Mouse (Mus musculus) CH12.LX (cell line): ENCODE measurements at regions not wholly inside any gene's neighbourhood (a gene's known extent, or its start where the extent isn't known, plus 50 kb on each side); places are given as distances from the start of the nearest gene placed in this dataset.

Experiments used
- DNase-seq: peaks from one replicate; pipeline ENCODE4 v3.0.0-alpha.2; 2013; ENCODE audit errors: extremely low read depth
- H3K27ac ChIP-seq: 2 replicates; pipeline ENCODE4 v1.5.1; 2012; ENCODE audit warnings: low read depth, mild to moderate bottlenecking, control low read depth, moderate library complexity; ENCODE audit not compliant: insufficient read depth
- H3K27me3 ChIP-seq: replicated peaks from 2 replicates; pipeline ENCODE3; 2012; ENCODE audit warnings: inconsistent platforms
- H3K36me3 ChIP-seq, 2 experiments: replicated peaks in 1 of 2; 2 replicates each; pipeline versions ENCODE3 to v1.6.1; 2012; ENCODE audit warnings: inconsistent platforms in 1 of 2, low read length in 1 of 2, mild to moderate bottlenecking in 1 of 2, mixed read lengths in 1 of 2, moderate library complexity in 1 of 2; ENCODE audit not compliant: control insufficient read depth in 1 of 2, insufficient read depth in 1 of 2
- H3K4me1 ChIP-seq, 2 experiments: 2 replicates each; pipeline ENCODE4 v1.6.1; 2012; ENCODE audit warnings: inconsistent platforms in 1 of 2, moderate library complexity in 1 of 2; ENCODE audit not compliant: insufficient read depth in 2 of 2, control insufficient read depth in 1 of 2
- H3K4me2 ChIP-seq: 2 replicates; pipeline ENCODE4 v1.6.1; 2012; ENCODE audit warnings: low read depth, mild to moderate bottlenecking, control low read depth; ENCODE audit not compliant: poor library complexity, insufficient read depth, severe bottlenecking
- H3K4me3 ChIP-seq, 3 experiments: fragments of 150-350 bp in 1 of 3; sonication (generic) in 1 of 3; replicated peaks in 1 of 3; 2 replicates each; pipeline versions ENCODE3 to v1.5.1; 2011 to 2012; ENCODE audit warnings: low read depth in 2 of 3, low read length in 2 of 3, mild to moderate bottlenecking in 2 of 3, moderate library complexity in 2 of 3, control low read depth in 1 of 3, improper control_type of control experiment in 1 of 3, inconsistent platforms in 1 of 3, mixed read lengths in 1 of 3; ENCODE audit not compliant: poor library complexity in 1 of 3
- H3K79me2 ChIP-seq: replicated peaks from 2 replicates; pipeline ENCODE4 v1.6.1; 2012; ENCODE audit warnings: mild to moderate bottlenecking, moderate library complexity; ENCODE audit not compliant: control insufficient read depth, poor library complexity, insufficient read depth, severe bottlenecking; ENCODE audit errors: extremely low read depth
- H3K9ac ChIP-seq: 2 replicates; pipeline ENCODE4 v1.6.1; 2012; ENCODE audit warnings: low read depth, mild to moderate bottlenecking, control low read depth, moderate library complexity; ENCODE audit not compliant: insufficient read depth
- H3K9me3 ChIP-seq: replicated peaks from 2 replicates; pipeline ENCODE3; 2012; ENCODE audit warnings: low read length, inconsistent platforms, mixed read lengths
- BHLHE40 ChIP-seq: IDR thresholded peaks from 2 replicates; pipeline ENCODE4 v1.6.1; 2011; ENCODE audit warnings: mild to moderate bottlenecking, low read depth, low read length, improper control_type of control experiment
- CHD1 ChIP-seq: IDR thresholded peaks from 2 replicates; pipeline ENCODE4 v1.6.1; 2012; ENCODE audit warnings: low read depth, low read length, improper control_type of control experiment, inconsistent platforms
- CTCF ChIP-seq, 2 experiments: IDR thresholded peaks in 1 of 2; conservative IDR thresholded peaks in 1 of 2; 2 replicates each; pipeline ENCODE4 v1.5.1; 2011 to 2012; ENCODE audit warnings: low read depth in 2 of 2, low read length in 2 of 2, improper control_type of control experiment in 1 of 2, inconsistent platforms in 1 of 2, mild to moderate bottlenecking in 1 of 2, moderate library complexity in 1 of 2
- GABPA ChIP-seq: IDR thresholded peaks from 2 replicates; pipeline ENCODE4 v1.6.1; 2012; ENCODE audit warnings: low read depth, low read length, improper control_type of control experiment, inconsistent platforms; ENCODE audit not compliant: insufficient replicate concordance
- HCFC1 ChIP-seq: IDR thresholded peaks from 2 replicates; pipeline ENCODE4 v1.6.1; 2012; ENCODE audit warnings: low read depth, mild to moderate bottlenecking, inconsistent platforms, low read length, improper control_type of control experiment
- IRF4 ChIP-seq: IDR thresholded peaks from 2 replicates; pipeline ENCODE4 v1.6.1; 2014; ENCODE audit warnings: low read depth, mild to moderate bottlenecking, inconsistent platforms, low read length, improper control_type of control experiment
- JUND ChIP-seq: conservative IDR thresholded peaks from 2 replicates; pipeline ENCODE4 v1.6.1; 2011; ENCODE audit warnings: low read depth, low read length, improper control_type of control experiment
- KAT2A ChIP-seq: IDR thresholded peaks from 2 replicates; pipeline ENCODE4 v1.6.1; 2012; ENCODE audit warnings: low read length, improper control_type of control experiment, inconsistent platforms; ENCODE audit not compliant: insufficient replicate concordance
- MAFK ChIP-seq: IDR thresholded peaks from 2 replicates; pipeline ENCODE4 v1.6.1; 2011; ENCODE audit warnings: low read length, improper control_type of control experiment; ENCODE audit not compliant: insufficient replicate concordance
- MAZ ChIP-seq: IDR thresholded peaks from 2 replicates; pipeline ENCODE4 v1.6.1; 2012; ENCODE audit warnings: low read depth, mild to moderate bottlenecking, inconsistent platforms, low read length, improper control_type of control experiment, moderate library complexity
- MXI1 ChIP-seq: IDR thresholded peaks from 2 replicates; pipeline ENCODE4 v1.6.1; 2011; ENCODE audit warnings: mild to moderate bottlenecking, low read depth, low read length, improper control_type of control experiment
- NELFE ChIP-seq: IDR thresholded peaks from 2 replicates; pipeline ENCODE4 v1.6.1; 2011; ENCODE audit warnings: low read depth, low read length, improper control_type of control experiment
- NRF1 ChIP-seq: IDR thresholded peaks from 2 replicates; pipeline ENCODE4 v1.6.1; 2014; ENCODE audit warnings: low read depth, mild to moderate bottlenecking, inconsistent platforms, low read length, improper control_type of control experiment, moderate library complexity
- POLR2A ChIP-seq: IDR thresholded peaks from 2 replicates; pipeline ENCODE4 v1.6.1; 2011; ENCODE audit warnings: low read depth, mild to moderate bottlenecking, improper control_type of control experiment, low read length
- RCOR1 ChIP-seq: conservative IDR thresholded peaks from 2 replicates; pipeline ENCODE4 v1.6.1; 2012; ENCODE audit warnings: low read depth, mild to moderate bottlenecking, inconsistent platforms, low read length, improper control_type of control experiment
- SMC3 ChIP-seq: IDR thresholded peaks from 2 replicates; pipeline ENCODE4 v1.6.1; 2011; ENCODE audit warnings: low read depth, low read length, improper control_type of control experiment
- TBP ChIP-seq: conservative IDR thresholded peaks from 2 replicates; pipeline ENCODE4 v1.6.1; 2011; ENCODE audit warnings: low read depth, low read length, improper control_type of control experiment
- ZNF384 ChIP-seq: IDR thresholded peaks from 2 replicates; pipeline ENCODE4 v1.6.1; 2012; ENCODE audit warnings: low read depth, low read length, improper control_type of control experiment, inconsistent platforms
- dilution Hi-C: fragments of 300-500 bp; cut with MboI; formaldehyde crosslinking; loops from 2 replicates; pipeline ENCODE4 v1.14.3; 2020; ENCODE audit warnings: low sequenced_read_pairs; ENCODE audit not compliant: extremely low pct_unique_long_range_greater_than_20kb, extremely low pct_ligation_motif_present
- in situ Hi-C: fragments of 300-500 bp; cut with MboI; formaldehyde crosslinking; loops from 3 replicates; pipeline ENCODE4 v1.14.3; 2019; ENCODE audit warnings: low sequenced_read_pairs, low pct_ligation_motif_present, low pct_unique_long_range_greater_than_20kb, mixed read lengths

DNA sequence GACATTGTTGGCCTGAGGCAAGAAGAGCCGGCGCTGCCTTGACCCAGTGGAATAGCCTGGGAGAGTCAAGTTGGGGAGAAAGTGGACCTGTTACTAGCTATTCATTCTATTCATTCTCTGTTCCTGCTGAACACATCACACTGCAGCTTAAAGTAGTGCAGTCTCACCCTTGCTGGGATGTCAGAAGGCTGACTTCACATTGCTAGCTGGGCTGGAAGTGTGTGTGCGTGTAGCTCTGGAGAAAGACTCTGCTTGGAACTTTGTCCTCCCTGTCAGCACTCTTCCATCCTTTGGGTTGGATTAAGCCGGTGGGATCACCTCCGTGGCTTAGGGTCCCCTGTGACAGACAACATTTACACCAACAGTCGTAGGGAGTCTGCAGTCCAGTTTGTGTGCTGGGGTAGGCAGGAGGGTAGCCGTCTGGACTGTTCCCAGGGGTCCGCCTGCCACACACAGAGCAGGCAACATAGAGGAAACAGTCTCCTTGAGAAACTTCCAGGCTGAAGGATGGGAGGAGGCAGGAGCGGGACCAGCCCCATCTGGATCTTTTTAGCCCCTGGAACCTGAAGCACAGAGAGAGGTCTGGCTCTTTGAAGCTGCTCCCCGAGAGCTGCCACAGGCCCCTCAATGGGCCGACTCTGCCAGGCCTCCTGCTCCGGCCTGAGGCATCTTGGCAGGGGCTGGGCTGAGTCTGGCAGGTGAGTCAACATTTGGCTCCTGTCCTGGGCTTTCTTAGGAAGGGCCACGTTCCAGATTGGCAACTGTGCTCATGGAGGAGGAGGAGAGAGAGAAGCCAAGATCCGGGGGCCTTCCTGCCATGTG is 167.8 kb downstream of the Shq1 start:
- in situ Hi-C loops, result no loop called here
- no peaks in the 10 kb centered on the region for H3K79me2 ChIP-seq
- no peak overlapping the region for H3K9ac ChIP-seq
- H3K4me3 ChIP-seq, result no peak overlapping the region
- no peak for DNase-seq
- H3K4me1 ChIP-seq, result peaks cover 0 to 12% of the 10 kb centered on the region in 2 experiments; a peak in 2 of 4 replicates
- dilution Hi-C loops, result no loop called here
- no peak for TF ChIP-seq IRF4
- H3K27me3 ChIP-seq, result no peaks in the 10 kb centered on the region
- H3K36me3 ChIP-seq, result no peaks in the 10 kb centered on the region
- no peak overlapping the region for H3K27ac ChIP-seq
- peaks cover 2% of the 10 kb centered on the region for H3K9me3 ChIP-seq
- H3K4me2 ChIP-seq, result no peak overlapping the region

DNA sequence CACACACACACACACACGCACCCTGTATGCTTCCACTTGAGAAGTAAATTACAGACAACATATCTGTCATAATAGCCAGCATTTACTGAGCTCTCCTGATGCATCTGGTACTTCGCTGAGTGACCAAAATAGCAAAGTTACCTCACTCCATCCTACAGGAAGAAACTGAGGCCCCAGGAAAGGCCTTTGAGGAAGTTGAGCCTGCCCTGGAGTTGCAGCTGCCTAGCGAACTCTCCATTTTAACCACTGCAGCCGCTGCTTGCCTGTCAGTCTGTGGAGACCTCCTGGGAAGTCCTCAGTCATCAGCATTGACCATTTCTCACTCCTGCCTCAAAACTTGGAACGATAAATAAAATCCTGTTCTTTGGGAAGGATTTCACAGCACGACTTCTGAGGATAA is 168.8 kb downstream of the Shq1 start:
- Histone ChIP-seq H3K27me3 (no peaks in the 10 kb centered on the region), H3K4me2 (no peak overlapping the region), H3K27ac (no peak overlapping the region), H3K4me1 (peaks cover 0 to 12% of the 10 kb centered on the region in 2 experiments; a peak in 2 of 4 replicates), H3K36me3 (no peaks in the 10 kb centered on the region), H3K4me3 (no peak overlapping the region), H3K79me2 (no peaks in the 10 kb centered on the region), H3K9ac (no peak overlapping the region), H3K9me3 (peaks cover 2% of the 10 kb centered on the region)
- no peak for DNase-seq
- dilution Hi-C loops (no loop called here), in situ Hi-C loops (no loop called here)
- no peak for TF ChIP-seq JUND
- TF ChIP-seq ZNF384, result no peak
- no peak for TF ChIP-seq POLR2A
- no peak for TF ChIP-seq MAFK
- TF ChIP-seq CHD1, result no peak
- TF ChIP-seq TBP, result no peak
- TF ChIP-seq BHLHE40, result no peak
- no peak for TF ChIP-seq MAZ
- TF ChIP-seq CTCF (conservative IDR thresholded peaks at IDR 0.05 in 1 of 2, IDR thresholded peaks at IDR 0.05 in 1 of 2; ENCODE audit: low read depth in 2 of 2, low read length in 2 of 2), result no peak
- no peak for TF ChIP-seq SMC3
- no peak for TF ChIP-seq HCFC1
- no peak for TF ChIP-seq NRF1
- TF ChIP-seq RCOR1, result no peak
- TF ChIP-seq MXI1, result no peak
- TF ChIP-seq GABPA, result no peak
- TF ChIP-seq KAT2A, result no peak
- TF ChIP-seq NELFE, result no peak
